Mouse (Mus musculus): ENCODE measurements around the gene Cabp2. TPM values are rescaled to one million over a fixed set of nuclear protein-coding genes. Genes with fewer than 3 reads are reported as not detected.
A peak's percentile ranks its signal among the peaks of the same experiment; 100 is the strongest.

Gene Cabp2
- polyA plus RNA-seq, 1 experiment from 2014 or later = 3.6 TPM

DNA sequence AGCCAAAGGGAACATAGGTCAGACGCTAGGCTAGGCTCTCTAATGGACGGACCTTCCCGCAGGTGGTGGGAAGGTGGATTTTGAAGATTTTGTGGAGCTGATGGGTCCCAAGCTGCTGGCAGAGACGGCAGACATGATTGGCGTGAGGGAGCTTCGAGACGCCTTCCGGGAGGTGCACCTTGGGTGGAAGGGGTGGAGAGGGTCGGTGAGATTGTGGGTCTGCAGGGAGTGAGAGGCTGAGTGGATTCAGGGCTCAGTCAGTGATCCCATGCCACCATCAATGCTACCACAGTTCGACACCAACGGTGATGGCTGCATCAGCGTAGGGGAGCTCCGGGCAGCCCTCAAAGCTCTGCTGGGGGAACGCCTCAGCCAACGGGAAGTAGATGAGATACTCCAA is 4.8 kb downstream of the Cabp2 start:
- Histone ChIP-seq H3K36me3 (no peaks in the 10 kb centered on the region), H3K4me1 (no peaks in the 10 kb centered on the region), H3K27me3 (replicated peaks) (no peaks in the 10 kb centered on the region), H3K4me2 (no peak overlapping the region), H3K27ac (no peak overlapping the region), H3K9ac (no peak overlapping the region), H3K4me3 (replicated peaks) (no peak overlapping the region), H3K9me3 (no peaks in the 10 kb centered on the region)
- 91% methylated on average over 15 of the region's 15 CpGs for WGBS
- ATAC-seq (ENCODE audit: insufficient read depth, low FRiP score, low read depth) = no peak

- Histone ChIP-seq H3K36me3 (no peaks in the 10 kb centered on the region), H3K9me3 (no peaks in the 10 kb centered on the region), H3K4me1 (no peaks in the 10 kb centered on the region), H3K4me2 (no peak overlapping the region), H3K9ac (no peak overlapping the region), H3K27ac (no peak overlapping the region), H3K4me3 (replicated peaks) (no peak overlapping the region), H3K27me3 (replicated peaks) (no peaks in the 10 kb centered on the region)
- ATAC-seq (ENCODE audit: insufficient read depth, low FRiP score, low read depth) = no peak
- WGBS = 86% methylated on average over 5 of the region's 5 CpGs
Observed at GRCm38 (mm10) chr19:4087090-4087489, 5.7 kb downstream of the Cabp2 start.

DNA sequence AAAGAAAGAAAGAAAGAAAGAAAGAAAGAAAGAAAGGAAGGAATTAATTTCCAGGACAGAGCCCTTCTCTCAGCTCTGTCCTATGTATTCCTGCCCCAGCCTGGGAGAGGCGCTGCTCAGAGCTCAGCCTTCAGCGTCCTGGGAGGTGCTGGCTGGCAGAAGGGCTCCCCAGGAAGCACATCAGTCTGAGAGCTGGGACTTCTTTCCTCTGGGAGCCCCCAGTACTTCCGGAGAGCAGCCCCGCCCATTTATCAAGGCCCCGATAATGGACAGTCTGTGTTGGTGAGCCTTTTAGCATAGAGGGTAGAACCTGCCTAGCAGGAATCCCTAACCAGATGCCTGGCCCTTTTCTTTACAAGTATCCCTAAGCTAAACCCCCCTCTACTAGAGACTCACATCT is 6.8 kb downstream of the Cabp2 start:
- no peaks in the 10 kb centered on the region for H3K27me3 ChIP-seq (replicated peaks)
- H3K4me3 ChIP-seq (replicated peaks) = no peak overlapping the region
- H3K27ac ChIP-seq = no peak overlapping the region
- H3K9ac ChIP-seq = no peak overlapping the region
- H3K9me3 ChIP-seq = no peaks in the 10 kb centered on the region
- ATAC-seq (ENCODE audit: insufficient read depth, low FRiP score, low read depth) = no peak
- no peaks in the 10 kb centered on the region for H3K36me3 ChIP-seq
- H3K4me1 ChIP-seq = no peaks in the 10 kb centered on the region
- WGBS = 31% methylated on average over 5 of the region's 5 CpGs
- H3K4me2 ChIP-seq = no peak overlapping the region

DNA sequence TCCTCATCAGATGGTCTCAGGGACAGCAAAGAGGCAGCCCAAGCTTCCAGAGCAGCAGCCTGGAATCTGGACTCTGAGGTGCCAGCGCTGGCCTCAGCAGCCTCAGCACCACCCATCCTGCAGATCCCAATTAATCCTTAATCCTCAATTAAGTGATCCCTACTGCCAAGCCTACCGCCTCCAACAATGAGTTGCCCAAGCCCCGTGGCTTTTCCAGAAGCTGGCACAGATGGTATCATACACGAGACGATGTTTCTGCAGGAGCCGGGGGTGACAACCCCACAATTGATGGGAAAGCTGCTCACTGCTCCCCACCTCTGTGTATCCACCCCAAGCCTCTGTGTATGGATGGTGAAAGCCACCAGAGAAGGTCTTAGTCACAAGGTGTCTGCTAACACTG is 7.8 kb downstream of the Cabp2 start:
- H3K4me2 ChIP-seq = no peak overlapping the region
- no peak for ATAC-seq (ENCODE audit: insufficient read depth, low FRiP score, low read depth)
- H3K9ac ChIP-seq = no peak overlapping the region
- no peaks in the 10 kb centered on the region for H3K36me3 ChIP-seq
- H3K9me3 ChIP-seq = no peaks in the 10 kb centered on the region
- no peak overlapping the region for H3K27ac ChIP-seq
- H3K4me3 ChIP-seq (replicated peaks) = no peak overlapping the region
- WGBS = 76% methylated on average over 6 of the region's 6 CpGs
- no peaks in the 10 kb centered on the region for H3K27me3 ChIP-seq (replicated peaks)
- no peaks in the 10 kb centered on the region for H3K4me1 ChIP-seq

GRCm38 (mm10) chr19:4090446-4090845 is 9.1 kb downstream of the Cabp2 start:
- H3K4me3 ChIP-seq (replicated peaks) = no peak overlapping the region
- H3K27ac ChIP-seq = no peak overlapping the region
- H3K9me3 ChIP-seq = no peaks in the 10 kb centered on the region
- 83% methylated on average over 3 of the region's 3 CpGs for WGBS
- no peak overlapping the region for H3K9ac ChIP-seq
- no peak overlapping the region for H3K4me2 ChIP-seq
- ATAC-seq (ENCODE audit: insufficient read depth, low FRiP score, low read depth) = no peak
- no peaks in the 10 kb centered on the region for H3K4me1 ChIP-seq
- H3K27me3 ChIP-seq (replicated peaks) = no peaks in the 10 kb centered on the region
- H3K36me3 ChIP-seq = no peaks in the 10 kb centered on the region

DNA sequence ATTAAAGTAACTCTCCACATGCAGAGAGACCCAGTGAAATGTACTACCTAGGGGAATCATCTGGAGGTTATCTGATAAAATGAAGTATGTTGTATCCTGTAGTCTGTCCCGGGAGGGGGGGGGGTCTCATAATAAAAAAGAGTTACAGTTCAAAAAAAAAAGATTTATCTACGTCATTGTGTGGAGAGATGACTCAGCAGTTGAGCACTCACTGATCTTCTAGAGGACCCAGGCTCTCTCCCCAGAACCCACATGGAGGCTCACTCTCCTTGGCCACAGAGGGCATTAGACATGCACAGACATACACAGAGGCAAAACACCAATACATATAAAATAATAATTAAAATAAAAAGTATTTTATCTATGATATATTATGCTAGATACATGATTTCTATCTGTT is 10.0 kb downstream of the Cabp2 start:
- ATAC-seq (ENCODE audit: insufficient read depth, low FRiP score, low read depth) = no peak
- 53% methylated on average over 2 of the region's 2 CpGs for WGBS
- Histone ChIP-seq H3K9me3 (no peaks in the 10 kb centered on the region), H3K4me2 (no peak overlapping the region), H3K9ac (no peak overlapping the region), H3K4me1 (no peaks in the 10 kb centered on the region), H3K27ac (no peak overlapping the region), H3K4me3 (replicated peaks) (no peak overlapping the region), H3K36me3 (no peaks in the 10 kb centered on the region), H3K27me3 (replicated peaks) (no peaks in the 10 kb centered on the region)

DNA sequence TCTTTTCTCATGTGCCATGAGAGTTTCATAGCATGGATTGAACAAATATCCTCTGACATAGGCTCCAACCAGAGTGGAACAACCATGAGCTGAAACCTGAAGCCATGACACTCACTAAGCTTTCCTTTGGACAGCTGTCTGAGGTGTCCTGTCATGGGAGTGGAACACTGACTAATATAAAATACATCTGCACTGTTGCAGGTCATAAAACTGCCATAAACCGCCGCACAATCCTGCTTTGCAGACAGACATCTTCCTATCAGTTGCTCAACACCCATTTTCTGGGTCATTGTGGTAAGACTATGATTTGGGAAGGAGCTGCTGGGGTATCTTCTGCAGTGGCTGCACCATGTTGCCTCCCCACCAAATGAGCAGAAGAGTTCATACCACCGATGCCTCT is 11.4 kb downstream of the Cabp2 start:
- WGBS = 87% methylated on average over 3 of the region's 3 CpGs
- Histone ChIP-seq H3K9ac (no peak overlapping the region), H3K27ac (no peak overlapping the region), H3K4me2 (no peak overlapping the region), H3K9me3 (no peaks in the 10 kb centered on the region), H3K4me1 (0 out of 2 replicates have a peak, but pooled peaks cover 2% of the 10 kb centered on the region), H3K36me3 (no peaks in the 10 kb centered on the region), H3K4me3 (replicated peaks) (no peak overlapping the region), H3K27me3 (replicated peaks) (no peaks in the 10 kb centered on the region)
- ATAC-seq (ENCODE audit: insufficient read depth, low FRiP score, low read depth) = no peak

DNA sequence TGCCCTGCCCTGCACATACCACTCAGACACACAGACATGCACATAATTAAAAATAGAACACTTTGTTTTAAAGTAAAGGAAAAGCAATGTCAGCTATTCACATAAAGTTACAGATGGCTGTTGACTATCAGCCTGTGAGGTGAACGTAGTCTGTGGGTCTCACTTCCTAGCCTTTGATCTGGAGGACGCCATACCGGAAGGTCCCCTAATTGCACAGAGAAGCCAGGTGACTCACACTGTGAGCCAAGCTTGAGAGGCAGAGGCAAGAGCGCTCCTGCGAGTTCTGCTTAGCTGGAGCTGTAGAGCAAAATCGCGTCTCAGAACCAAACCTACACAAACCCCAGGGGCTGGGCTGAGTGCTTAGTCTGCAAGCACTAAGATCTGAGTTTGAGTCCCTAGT is 12.4 kb downstream of the Cabp2 start:
- no peak overlapping the region for H3K9ac ChIP-seq
- no peak for ATAC-seq (ENCODE audit: insufficient read depth, low FRiP score, low read depth)
- WGBS = 64% methylated on average over 7 of the region's 7 CpGs

DNA sequence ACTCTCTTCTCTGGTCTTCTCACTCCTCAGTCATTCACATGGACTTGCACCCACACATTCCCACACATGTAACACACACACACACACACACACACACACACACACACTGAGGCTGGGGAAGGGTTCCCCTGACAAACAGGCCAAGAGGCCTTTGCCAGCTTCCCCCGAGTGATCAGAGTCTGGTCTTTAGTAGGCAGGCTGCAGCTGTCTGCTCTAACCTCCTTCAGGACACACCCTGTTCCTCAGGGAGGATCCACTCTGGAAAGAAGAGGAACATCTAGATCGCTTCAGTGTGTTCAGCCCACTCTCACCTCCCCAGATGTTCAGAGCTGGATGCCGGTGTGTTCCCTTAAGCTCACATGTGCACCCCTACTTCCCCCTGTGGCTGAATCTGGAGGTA is 13.0 kb downstream of the Cabp2 start:
- H3K27me3 ChIP-seq (replicated peaks) = no peaks in the 10 kb centered on the region
- 66% methylated on average over 3 of the region's 3 CpGs for WGBS
- H3K9me3 ChIP-seq = no peaks in the 10 kb centered on the region
- H3K4me3 ChIP-seq (replicated peaks) = no peak overlapping the region
- H3K9ac ChIP-seq = no peak overlapping the region
- peaks cover 17% of the 10 kb centered on the region for H3K4me1 ChIP-seq
- no peaks in the 10 kb centered on the region; the same call in 1 of the 2 replicates for H3K36me3 ChIP-seq
- H3K27ac ChIP-seq = no peak overlapping the region
- no peak overlapping the region for H3K4me2 ChIP-seq
- ATAC-seq (ENCODE audit: insufficient read depth, low FRiP score, low read depth) = no peak

More for the DNA sequence above, 12.4 kb downstream of the Cabp2 start:
- H3K4me2 ChIP-seq = no peak overlapping the region
- no peaks in the 10 kb centered on the region for H3K9me3 ChIP-seq
- no peak overlapping the region for H3K4me3 ChIP-seq (replicated peaks)
- no peak overlapping the region for H3K27ac ChIP-seq
- H3K4me1 ChIP-seq = peaks cover 11% of the 10 kb centered on the region; the same call in 1 of the 2 replicates
- H3K36me3 ChIP-seq = no peaks in the 10 kb centered on the region; the same call in 1 of the 2 replicates
- H3K27me3 ChIP-seq (replicated peaks) = no peaks in the 10 kb centered on the region

- Histone ChIP-seq H3K27me3 (replicated peaks) (no peaks in the 10 kb centered on the region), H3K27ac (no peak overlapping the region), H3K4me2 (no peak overlapping the region), H3K36me3 (no peaks in the 10 kb centered on the region; the same call in 1 of the 2 replicates), H3K4me1 (peaks cover 22% of the 10 kb centered on the region), H3K9me3 (no peaks in the 10 kb centered on the region), H3K4me3 (replicated peaks) (no peak overlapping the region), H3K9ac (no peak overlapping the region)
- 70% methylated on average over 5 of the region's 5 CpGs for WGBS
- no peak for ATAC-seq (ENCODE audit: insufficient read depth, low FRiP score, low read depth)
Observed at GRCm38 (mm10) chr19:4094774-4095303, 13.5 kb downstream of the Cabp2 start.

DNA sequence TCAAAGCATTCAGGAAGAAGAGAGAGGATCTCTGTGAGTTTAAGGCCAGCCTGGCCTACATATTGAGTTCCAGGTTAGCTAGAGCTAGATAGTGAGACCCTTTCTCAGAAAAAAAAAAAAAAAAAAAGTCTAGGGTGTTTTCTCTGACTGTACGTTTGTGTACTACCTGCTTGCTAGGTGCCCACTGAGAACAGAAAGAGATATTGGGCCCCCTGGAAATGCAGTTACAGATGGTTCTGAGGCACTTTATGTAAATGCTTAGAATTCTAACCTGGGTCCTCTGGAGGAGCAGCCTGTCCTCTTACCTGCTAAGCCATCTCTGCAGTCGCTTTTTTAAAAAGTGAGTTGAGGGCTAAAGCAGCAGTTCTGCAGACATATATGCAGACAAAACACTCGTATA is 14.4 kb downstream of the Cabp2 start:
- no peaks in the 10 kb centered on the region; the same call in 1 of the 2 replicates for H3K36me3 ChIP-seq
- H3K27me3 ChIP-seq (replicated peaks) = peaks cover 3% of the 10 kb centered on the region; the same call in 1 of the 2 replicates
- H3K4me2 ChIP-seq = no peak overlapping the region
- 66% methylated on average over 3 of the region's 3 CpGs for WGBS
- no peak overlapping the region for H3K27ac ChIP-seq
- no peak overlapping the region for H3K4me3 ChIP-seq (replicated peaks)
- ATAC-seq (ENCODE audit: insufficient read depth, low FRiP score, low read depth) = no peak
- no peaks in the 10 kb centered on the region for H3K9me3 ChIP-seq
- H3K4me1 ChIP-seq = peaks cover 31% of the 10 kb centered on the region
- no peak overlapping the region for H3K9ac ChIP-seq

GRCm38 (mm10) chr19:4096642-4097440 is 15.5 kb downstream of the Cabp2 start, which contains the start of gene Cdk2ap2:
Cdk2ap2 (plus strand) TSS chr19:4097182.
- Histone ChIP-seq H3K4me3 (replicated peaks) (peak within 1 kb of the TSS; percentile 75), H3K9ac (peak within 1 kb of the TSS; percentile 45), H3K4me1 (peaks cover 35% of the 10 kb centered on the region), H3K4me2 (peak within 1 kb of the TSS; percentile 88), H3K27me3 (replicated peaks) (peaks cover 11% of the 10 kb centered on the region; the same call in 1 of the 2 replicates), H3K27ac (peak within 1 kb of the TSS; percentile 95), H3K36me3 (no peaks in the 10 kb centered on the region; the same call in 1 of the 2 replicates), H3K9me3 (no peaks in the 10 kb centered on the region)
- under 1% methylated on average over 64 of the region's 65 CpGs for WGBS
- ATAC-seq (ENCODE audit: insufficient read depth, low FRiP score, low read depth) = peak; percentile 94
